Mouse (Mus musculus) frontal cortex, postnatal 10 days (tissue): ENCODE data around the gene Gm9040.
"Not testable (repeated sequence)": the region's sequence is repeated elsewhere in the genome, so short reads cannot be mapped to it uniquely, and the experiment has no call there.

Source experiments
- DNase-seq, 2 experiments: peaks; one replicate each; pipeline ENCODE4 v3.0.0; 2022; ENCODE audit warnings: low spot score in 2 of 2, mixed read lengths in 1 of 2

Gm9040 gene

DNA sequence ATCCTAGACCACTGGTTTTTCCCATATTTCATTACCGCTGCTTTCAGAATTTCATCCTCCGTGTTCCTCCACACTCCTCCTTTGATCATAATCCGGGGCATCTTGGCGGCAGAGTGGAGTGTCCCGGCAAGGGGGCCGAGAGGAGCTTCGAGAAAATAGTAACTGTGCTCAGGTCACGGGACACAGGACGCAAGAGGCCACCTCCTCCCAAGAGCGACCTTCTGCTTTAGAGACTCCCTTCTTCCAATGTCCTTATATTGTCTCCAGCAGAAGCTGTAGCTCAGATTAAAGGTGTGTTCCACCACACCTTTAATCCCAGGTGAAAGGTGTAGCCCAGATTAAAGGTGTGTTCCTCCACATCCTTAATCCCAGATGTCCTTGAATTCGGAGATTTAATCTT, at the start of gene Gm9040:
Gene Gm9040, minus strand, starts transcription at position 101 of the 400 bp plus-strand sequence.
- not testable (repeated sequence) for DNase-seq

DNA sequence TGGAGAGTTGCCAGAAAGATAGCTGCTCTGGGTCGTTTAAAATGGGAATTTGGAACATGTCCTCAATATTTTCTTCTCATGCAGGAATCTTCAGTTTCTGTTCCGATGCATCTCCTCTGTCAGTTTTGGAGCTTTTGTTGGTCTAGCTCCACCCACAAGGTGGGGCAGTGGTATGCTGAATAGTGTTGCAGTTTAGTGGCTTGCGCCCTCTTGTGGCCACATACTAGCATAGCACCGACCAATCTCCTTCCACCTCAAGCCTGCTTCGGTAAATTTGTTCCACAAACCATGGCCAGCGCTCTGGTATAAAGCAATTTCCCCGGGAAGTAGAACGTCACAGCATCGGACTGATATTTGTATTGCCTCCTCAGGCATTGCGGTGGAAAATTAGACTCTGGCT, 43.7 kb upstream of the Gm9040 start:
- DNase-seq, result peak; percentile 73 to 84

GRCm38 (mm10) chr10:118369518-118369917, 42.7 kb upstream of the Gm9040 start:
- DNase-seq, result no peak

DNA sequence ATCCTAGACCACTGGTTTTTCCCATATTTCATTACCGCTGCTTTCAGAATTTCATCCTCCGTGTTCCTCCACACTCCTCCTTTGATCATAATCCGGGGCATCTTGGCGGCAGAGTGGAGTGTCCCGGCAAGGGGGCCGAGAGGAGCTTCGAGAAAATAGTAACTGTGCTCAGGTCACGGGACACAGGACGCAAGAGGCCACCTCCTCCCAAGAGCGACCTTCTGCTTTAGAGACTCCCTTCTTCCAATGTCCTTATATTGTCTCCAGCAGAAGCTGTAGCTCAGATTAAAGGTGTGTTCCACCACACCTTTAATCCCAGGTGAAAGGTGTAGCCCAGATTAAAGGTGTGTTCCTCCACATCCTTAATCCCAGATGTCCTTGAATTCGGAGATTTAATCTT, 27.2 kb upstream of the Gm9040 start, which contains the start of gene Gm9049:
Gene Gm9049, minus strand, starts transcription at position 101 of the 400 bp plus-strand sequence.
- DNase-seq, result not testable (repeated sequence)

- not testable (repeated sequence) for DNase-seq
Observed at GRCm38 (mm10) chr10:118348579-118348978, 21.8 kb upstream of the Gm9040 start, which contains the start of gene Gm9048. Gene Gm9048, minus strand, starts transcription at chr10:118348679.

DNA sequence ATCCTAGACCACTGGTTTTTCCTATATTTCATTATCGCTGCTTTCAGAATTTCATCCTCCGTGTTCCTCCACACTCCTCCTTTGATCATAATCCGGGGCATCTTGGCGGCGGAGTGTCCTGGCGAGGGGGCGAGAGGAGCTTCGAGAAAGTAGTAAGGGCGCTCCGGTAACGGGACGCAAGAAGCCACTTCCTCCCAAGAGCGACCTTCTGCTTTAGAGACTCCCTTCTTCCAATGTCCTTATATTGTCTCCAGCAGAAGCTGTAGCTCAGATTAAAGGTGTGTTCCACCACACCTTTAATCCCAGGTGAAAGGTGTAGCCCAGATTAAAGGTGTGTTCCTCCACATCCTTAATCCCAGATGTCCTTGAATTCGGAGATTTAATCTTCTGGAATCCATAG, 16.4 kb upstream of the Gm9040 start, which contains the start of gene Gm9046:
Gene Gm9046, minus strand, starts transcription at position 101 of the 400 bp plus-strand sequence.
- DNase-seq, result not testable (repeated sequence)

GRCm38 (mm10) chr10:118337731-118338130, 11.0 kb upstream of the Gm9040 start, which contains the start of gene Gm9045:
Gene Gm9045, minus strand, starts transcription at chr10:118337831.
- DNase-seq, result not testable (repeated sequence)

- DNase-seq, result not testable (repeated sequence)
Observed at GRCm38 (mm10) chr10:118332308-118332707, 5.5 kb upstream of the Gm9040 start, which contains the start of gene Gm9044. Gene Gm9044, minus strand, starts transcription at chr10:118332408.

GRCm38 (mm10) chr10:118319024-118319423, 7.7 kb downstream of the Gm9040 start:
- no peak for DNase-seq

DNA sequence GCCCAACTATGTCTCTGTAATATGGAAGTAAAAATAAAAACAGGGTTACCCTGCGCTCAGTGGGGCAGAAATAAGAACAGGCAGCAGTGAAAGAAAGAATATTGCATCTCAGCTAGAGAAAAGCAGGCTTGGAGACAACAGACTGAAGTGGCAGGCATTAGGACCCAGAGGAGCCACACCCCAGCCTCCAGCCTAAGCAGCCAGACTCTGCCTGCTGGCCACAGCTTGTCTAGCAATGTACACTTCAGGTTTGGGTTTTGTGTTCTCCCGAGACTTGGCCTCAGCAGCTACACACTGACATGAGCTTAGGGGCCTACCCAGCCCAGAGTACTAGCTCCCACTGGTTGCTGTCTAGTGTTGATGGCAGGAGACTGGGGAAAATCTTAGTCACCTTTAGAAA, 24.6 kb downstream of the Gm9040 start:
- not testable (repeated sequence) for DNase-seq

DNA sequence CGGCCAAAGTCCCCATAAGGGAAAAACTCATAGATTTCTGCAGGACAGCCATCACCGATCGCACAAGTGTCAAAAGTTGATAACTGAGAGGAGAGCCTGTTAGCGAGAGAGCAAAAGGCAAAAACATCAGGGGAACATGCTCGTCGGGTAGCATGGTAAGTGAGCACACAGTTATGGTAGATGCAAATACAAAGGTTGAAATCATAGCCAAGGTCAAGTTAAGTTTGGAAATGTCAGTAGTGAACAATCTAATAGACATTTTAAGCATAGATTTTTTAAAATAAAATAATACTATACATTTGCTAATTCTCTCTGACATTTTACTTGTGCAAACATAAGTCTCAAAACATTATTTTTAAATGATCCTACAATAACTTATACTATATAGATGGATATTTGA, 31.8 kb downstream of the Gm9040 start, which contains the start of gene Iltifb:
Gene Iltifb, minus strand, starts transcription at position 101 of the 400 bp plus-strand sequence.
- no peak for DNase-seq

DNA sequence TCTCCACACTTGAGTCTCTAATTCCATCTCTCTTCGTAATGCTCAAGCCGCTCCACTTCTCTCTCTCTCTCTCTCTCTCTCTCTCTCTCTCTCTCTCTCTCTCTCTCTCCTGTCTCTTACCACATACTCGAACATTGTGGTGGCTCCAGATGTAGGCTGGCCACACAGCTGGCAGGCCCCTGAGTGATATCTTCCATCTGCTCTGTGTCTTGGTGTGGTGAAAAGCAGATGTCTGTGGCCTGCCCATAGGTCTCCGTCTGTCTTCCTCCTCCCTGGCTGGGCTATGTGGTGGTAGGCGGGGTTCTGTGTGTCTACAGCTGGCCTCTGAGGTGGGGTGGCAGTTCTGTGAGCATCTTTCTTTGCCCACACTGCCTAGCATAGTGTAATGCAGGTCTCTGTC, 43.8 kb downstream of the Gm9040 start:
- DNase-seq, result not testable (repeated sequence)

- DNase-seq, result not testable (repeated sequence)
Observed at GRCm38 (mm10) chr10:118282565-118282964, 44.2 kb downstream of the Gm9040 start.

DNA sequence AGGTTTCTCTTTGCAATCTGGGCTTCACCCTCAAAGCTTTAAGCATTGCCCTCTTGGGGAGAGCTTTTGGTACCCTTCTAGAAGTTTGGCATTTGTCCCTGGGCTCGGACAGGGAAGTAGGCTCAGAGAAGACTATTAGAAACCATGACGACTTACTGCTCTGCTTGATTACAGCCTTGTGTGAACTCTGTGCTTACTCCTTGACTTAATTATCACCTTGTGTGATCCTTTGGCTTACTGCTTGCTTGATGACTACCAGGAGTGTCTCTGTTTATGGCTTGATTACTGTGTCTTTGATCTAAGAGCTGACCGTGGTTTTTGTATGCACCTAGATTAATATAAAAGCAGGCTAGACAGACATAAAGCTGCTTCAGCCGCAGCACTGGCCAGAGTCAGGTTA, 48.7 kb downstream of the Gm9040 start:
- not testable (repeated sequence) for DNase-seq
